Mouse (Mus musculus): Measurements from ENCODE around the gene P3h2.

Gene P3h2

GRCm38 (mm10) chr16:25971285-25971684 is 134.3 kb downstream of the P3h2 start:
- DNase-seq: no peak

- DNase-seq: no peak
Observed at GRCm38 (mm10) chr16:25970720-25971119, 134.9 kb downstream of the P3h2 start.

DNA sequence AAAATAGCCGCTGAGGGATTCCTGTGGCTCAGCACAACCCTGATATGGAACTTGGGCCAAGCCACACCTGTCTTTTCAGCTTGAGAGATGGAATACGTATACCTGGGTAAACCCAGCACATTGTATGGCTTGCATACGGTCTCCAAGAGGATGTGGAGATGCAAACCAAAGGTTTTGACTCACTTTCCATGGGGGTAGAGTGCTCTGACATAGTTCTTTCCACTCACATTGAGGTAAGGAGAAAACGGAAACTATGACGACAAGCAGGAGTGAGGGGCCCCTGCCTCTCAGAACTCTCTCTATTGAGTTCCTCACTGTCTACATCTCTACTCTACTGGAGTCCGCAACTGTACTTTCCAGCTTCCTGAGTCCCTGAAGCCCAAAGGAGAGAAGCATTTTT is 135.4 kb downstream of the P3h2 start:
- DNase-seq: no peak

DNA sequence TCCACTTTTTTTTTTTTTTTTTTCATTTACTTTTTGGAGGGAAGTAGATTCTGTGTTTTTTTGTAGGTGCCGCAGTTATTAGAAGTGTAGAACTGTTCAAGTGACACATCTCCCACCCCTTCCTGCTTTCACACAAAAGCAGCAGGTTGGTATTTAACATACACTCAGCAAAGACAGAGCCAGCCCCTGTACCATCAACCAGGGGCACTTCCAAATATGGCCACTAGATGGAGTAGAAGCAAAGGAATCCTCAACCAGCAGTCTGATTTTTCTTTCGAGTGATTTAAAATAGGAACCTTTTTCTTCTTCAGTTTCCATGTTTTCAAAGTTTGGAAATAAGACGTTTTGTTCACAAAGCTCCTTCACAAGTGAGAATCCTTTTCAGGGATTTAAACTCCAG is 138.3 kb downstream of the P3h2 start:
- no peak for DNase-seq

DNA sequence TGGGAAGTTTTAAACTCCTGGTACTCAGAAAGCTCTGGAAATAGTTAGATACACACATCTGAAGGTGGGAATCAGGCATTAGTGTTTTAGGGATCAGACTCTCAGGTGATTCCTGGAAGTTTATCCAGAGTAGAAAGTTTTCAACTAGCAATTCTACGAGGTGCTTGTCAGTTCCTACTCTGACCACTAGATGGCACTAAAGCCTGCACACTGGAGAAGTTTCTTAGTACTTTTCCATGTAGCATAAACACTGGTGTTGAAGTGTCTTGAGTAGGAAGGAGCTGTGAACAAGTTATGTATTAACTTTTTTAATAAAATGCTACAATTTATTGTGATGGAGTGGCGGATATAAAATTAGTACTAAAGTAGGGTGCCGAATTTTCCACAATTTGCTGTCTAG is 141.7 kb downstream of the P3h2 start:
- DNase-seq: no peak

DNA sequence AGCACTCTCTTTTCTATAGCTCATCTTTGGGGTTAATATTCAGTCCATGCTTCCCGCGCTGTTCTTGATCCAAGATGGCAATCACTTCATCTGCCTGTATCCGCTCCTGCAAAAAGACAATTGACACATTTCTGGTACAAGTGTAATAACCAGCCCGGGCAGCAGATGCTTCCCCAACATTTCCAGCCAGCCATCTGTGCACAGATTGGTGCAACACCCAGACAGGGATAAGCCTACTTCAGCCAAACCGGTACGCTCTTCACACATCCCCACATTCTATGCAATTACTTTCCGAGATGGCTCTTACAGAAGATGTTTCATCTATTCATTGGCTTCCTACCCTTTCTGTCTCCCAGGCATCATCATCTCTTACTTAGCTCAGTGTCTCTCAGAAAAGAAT is 145.2 kb downstream of the P3h2 start:
- no peak for DNase-seq

DNA sequence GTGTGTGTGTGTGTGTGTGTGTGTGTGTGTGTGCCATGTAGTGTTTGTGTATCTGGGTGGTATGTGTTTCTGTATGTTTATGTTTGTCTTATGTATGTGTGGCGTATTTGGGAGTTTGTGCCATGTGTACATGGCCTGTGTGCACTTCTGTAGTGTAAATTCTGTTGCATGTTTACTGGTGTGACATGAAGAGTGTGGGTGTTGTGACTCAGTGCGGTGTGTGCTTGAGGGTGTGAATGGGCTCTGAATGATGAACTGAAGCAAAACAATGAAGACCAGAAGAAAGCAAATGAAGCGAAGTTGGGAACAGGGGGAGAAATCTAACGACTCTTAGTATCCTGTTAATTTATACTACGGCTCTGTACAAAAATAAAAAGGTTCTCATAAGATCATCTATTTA is 145.7 kb downstream of the P3h2 start:
- no peak for DNase-seq

DNA sequence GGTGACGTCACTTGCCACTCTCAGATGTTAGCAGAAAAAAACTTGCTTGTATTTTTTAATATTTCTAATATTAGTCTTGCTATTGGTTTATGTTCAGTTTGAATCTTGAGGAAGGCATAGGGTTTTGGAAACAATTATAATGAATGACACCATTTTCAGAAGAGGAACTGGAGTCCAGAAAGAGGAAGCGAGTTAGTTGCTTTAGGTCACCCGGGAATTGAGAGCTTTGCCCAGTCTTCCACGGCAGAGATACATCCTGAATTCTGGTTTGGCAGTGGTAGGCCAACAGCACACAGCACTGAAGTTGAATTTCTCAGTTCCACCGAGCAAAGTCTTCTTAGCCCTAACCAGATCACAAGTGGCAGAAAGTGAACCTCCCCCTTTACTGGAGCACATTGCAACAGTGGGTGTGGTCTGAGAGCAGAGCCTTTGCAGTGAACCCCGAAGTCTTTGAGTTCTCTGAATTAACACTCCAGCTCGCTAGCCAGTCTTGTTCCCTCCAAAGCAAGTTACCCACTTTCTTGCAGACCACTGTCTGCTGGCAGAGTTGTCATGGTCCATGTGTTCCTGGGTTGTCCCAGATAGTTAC is 146.8 kb downstream of the P3h2 start:
- no peak for DNase-seq

DNA sequence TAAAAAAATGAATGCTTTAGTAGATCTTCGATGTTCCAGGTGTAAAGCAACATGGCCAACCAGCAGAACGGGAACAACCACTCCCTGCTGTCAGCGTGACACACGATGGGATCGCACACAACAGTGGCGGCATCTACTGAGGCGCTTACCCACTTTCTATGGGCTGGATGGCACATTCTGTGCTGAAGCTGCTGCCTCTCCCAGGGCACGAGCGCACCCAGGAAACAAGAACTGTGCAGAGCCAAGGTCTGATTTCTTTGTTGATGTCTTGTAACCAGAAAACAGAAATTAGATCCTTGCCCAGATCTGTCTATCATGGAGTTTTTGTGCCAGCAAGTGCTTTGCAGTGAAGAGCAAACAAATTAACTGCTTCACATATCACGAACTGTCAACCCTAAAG is 147.4 kb downstream of the P3h2 start:
- DNase-seq: no peak

- no peak for DNase-seq
Observed at GRCm38 (mm10) chr16:25956831-25957230, 148.8 kb downstream of the P3h2 start.

- DNase-seq: no peak
Observed at GRCm38 (mm10) chr16:25954614-25955013, 151.0 kb downstream of the P3h2 start.

DNA sequence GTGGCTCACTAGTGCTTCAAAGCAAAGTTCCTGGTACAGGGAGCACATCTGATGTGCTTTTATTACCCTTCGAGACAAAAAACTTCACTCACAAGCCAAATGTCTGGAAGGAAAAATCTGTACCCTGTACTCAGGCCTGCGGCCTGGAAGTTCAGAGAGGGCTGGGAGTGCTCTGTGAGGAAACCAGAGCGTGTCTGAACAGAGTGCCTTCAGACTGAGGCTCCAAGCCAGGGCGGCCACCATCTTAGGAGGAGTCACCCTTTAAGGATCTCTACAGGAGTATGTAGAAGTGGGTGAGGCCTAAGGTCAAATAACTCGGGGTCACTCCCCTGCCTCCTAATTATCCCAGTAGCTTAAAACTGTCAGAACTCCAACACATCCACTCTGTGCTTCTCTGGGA is 152.2 kb downstream of the P3h2 start:
- DNase-seq: no peak

DNA sequence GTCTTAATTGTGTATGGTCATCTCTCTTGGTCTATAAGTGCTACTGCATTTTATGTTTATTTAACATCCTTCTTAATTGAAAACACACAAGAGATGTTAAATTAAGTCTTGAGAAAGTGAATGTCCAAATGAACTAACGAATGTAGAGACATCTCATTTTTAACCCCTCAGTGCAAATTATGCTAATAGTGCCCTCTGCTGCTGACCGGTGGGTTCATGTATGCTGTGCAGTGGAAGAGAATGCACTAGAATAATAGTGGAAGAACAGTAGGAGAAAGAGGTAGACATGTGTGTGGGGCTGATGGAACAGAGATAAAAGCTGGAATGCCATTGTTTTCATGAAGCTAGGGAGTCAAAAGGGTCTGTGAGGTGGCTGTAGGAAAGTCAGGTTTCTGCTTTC is 153.6 kb downstream of the P3h2 start:
- no peak for DNase-seq

- no peak for DNase-seq
Observed at GRCm38 (mm10) chr16:25948067-25948466, 157.5 kb downstream of the P3h2 start.

DNA sequence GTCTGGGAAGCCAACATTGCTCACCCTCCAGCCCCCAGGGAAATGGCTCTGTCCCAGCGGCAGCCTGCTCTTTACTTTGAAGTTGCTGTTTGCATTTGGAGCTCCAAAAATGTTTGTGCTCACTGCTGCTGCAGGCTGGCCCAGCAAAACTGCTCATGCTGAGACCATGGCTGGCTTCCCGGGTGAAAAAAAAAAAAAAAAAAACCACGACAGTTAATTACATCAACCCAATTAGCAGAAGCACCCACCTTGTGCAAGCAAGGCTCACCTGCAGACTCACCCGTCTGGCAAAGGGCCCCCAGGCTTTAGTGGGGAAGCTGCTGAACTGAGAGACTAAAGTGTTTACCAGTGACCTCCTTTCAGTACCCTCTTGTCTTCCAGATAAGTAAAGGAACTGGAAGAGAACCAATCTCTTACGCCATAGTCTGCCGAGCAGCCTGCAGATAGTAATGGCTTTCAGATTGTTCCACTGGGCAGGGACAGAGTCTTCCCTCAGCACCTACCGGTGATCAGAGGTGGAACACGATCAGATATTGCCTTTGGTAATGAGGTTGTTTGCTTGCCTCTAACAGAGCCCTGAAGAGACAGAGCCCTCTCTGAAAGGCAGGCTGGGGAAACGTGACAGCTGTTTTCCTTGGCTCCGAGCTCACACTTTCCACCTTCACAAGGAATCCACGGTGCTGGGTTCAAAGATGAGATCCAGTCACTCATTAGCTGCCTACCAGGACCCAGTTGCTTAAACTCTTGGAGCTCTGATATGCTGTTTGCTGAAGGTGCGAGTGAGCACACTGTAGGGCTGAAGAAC is 160.2 kb downstream of the P3h2 start:
- DNase-seq: no peak

DNA sequence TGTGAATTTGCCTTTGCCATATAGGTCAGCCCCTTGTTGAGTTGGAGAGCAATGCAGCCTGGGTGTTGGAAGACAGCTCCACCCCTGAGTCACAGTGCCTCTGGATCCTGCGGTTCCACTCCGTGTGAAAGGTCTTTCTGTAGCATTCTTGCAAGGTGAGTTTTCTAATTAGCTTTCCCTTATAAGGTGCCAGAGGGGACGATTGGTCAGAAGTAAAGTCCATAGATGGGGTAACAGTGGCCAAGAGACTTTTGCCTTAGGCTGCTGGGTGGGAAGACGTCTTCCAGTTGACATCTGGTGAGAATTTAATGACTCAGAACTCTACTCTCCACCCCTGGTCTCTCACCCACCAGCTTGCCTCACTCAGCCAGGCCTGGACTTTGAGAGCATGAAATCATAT is 163.3 kb downstream of the P3h2 start:
- no peak for DNase-seq

- DNase-seq: no peak
Observed at GRCm38 (mm10) chr16:25934181-25934580, 171.4 kb downstream of the P3h2 start.

- DNase-seq: no peak
Observed at GRCm38 (mm10) chr16:25912185-25912584, 193.4 kb downstream of the P3h2 start.
